ENCODE assay signal across 9 mouse cellular contexts in genomic region chr7:105527306-105527937, GRCm38 (mm10). TPM values are rescaled to one million over a fixed set of nuclear protein-coding genes. Genes with fewer than 3 reads are reported as not detected.
DNase-seq lines count a peak whose midpoint lies in the region; ATAC-seq lines count a peak whose summit lies in the region.
"Had no signal": no experiment of that assay in that cellular context is flagged by ENCODE, and none has a peak within 500 bp of the region (broad histone marks: within the 10 kb centered on the region; RNA-seq: fewer than 3 reads in every experiment).

No protein-coding gene starts in this region.

- no peaks in the 10 kb centered on the region for H3K4me1 ChIP-seq in hindbrain, embryonic 14.5 days (replicated peaks; ENCODE audit: control insufficient read depth, insufficient read depth, low read length)
- no peaks in the 10 kb centered on the region for H3K4me1 ChIP-seq in limb, embryonic 13.5 days
- H3K4me1 ChIP-seq: stomach, embryonic 15.5 days had no signal

- DNase-seq in heart, adult 11 months, result peak; percentile 74
- DNase-seq in heart, postnatal 25 days (ENCODE audit: low spot score), result no peak
- DNase-seq in ES-CJ7 (ENCODE audit: low read depth, low spot score), result peak; percentile 21
- DNase-seq in embryo, embryonic 10.5 days (ENCODE audit: low spot score), result peak; percentile 73
- DNase-seq in hindbrain, embryonic 14.5 days (ENCODE audit: low spot score), result peak; percentile 68
- DNase-seq in retina, postnatal 7 days (ENCODE audit: low read depth, low spot score), result peak; percentile 49
- DNase-seq in spleen, postnatal 14 days (ENCODE audit: low spot score in 2 of 2), result no peak

- no peak overlapping the region for H3K9ac ChIP-seq in hindbrain, embryonic 14.5 days
- H3K9ac ChIP-seq in limb, embryonic 13.5 days, result no peak overlapping the region
- H3K9ac ChIP-seq: stomach, embryonic 15.5 days had no signal

- peak; percentile 79; the same call in 1 of the 2 replicates for ATAC-seq in hindbrain, embryonic 14.5 days (ENCODE audit: low FRiP score)
- ATAC-seq in limb, embryonic 13.5 days (ENCODE audit: low FRiP score, low read depth), result peak; percentile 71; the same call in 1 of the 2 replicates

- 72% methylated on average over 1 of the region's 1 CpGs for WGBS in hindbrain, embryonic 14.5 days
- 62% methylated on average over 1 of the region's 1 CpGs for WGBS in limb, embryonic 13.5 days

- H3K27ac ChIP-seq in hindbrain, embryonic 14.5 days, result no peak overlapping the region
- H3K27ac ChIP-seq in limb, embryonic 13.5 days, result no peak overlapping the region
- H3K27ac ChIP-seq: stomach, embryonic 15.5 days had no signal

- no peak overlapping the region for H3K4me3 ChIP-seq in hindbrain, embryonic 14.5 days (replicated peaks; ENCODE audit: low read length)
- no peak overlapping the region for H3K4me3 ChIP-seq in limb, embryonic 13.5 days
- H3K4me3 ChIP-seq: stomach, embryonic 15.5 days had no signal

- H3K27me3 ChIP-seq in hindbrain, embryonic 14.5 days (ENCODE audit: control insufficient read depth, insufficient read depth, low read length), result no peaks in the 10 kb centered on the region
- no peaks in the 10 kb centered on the region for H3K27me3 ChIP-seq in limb, embryonic 13.5 days
- H3K27me3 ChIP-seq: stomach, embryonic 15.5 days had no signal

- intact Hi-C loops in heart, postnatal 25 days (cut with DNase I), result no loop called here

- H3K4me2 ChIP-seq in hindbrain, embryonic 14.5 days (replicated peaks), result no peak overlapping the region
- no peak overlapping the region for H3K4me2 ChIP-seq in limb, embryonic 13.5 days (replicated peaks)
- H3K4me2 ChIP-seq: stomach, embryonic 15.5 days had no signal

- no peaks in the 10 kb centered on the region for H3K9me3 ChIP-seq in hindbrain, embryonic 14.5 days (ENCODE audit: control insufficient read depth, low read length)
- H3K9me3 ChIP-seq in limb, embryonic 13.5 days, result no peaks in the 10 kb centered on the region
- H3K9me3 ChIP-seq: stomach, embryonic 15.5 days had no signal

- no peaks in the 10 kb centered on the region for H3K36me3 ChIP-seq in hindbrain, embryonic 14.5 days (replicated peaks; ENCODE audit: control insufficient read depth, insufficient read depth)
- no peaks in the 10 kb centered on the region for H3K36me3 ChIP-seq in limb, embryonic 13.5 days
- H3K36me3 ChIP-seq: stomach, embryonic 15.5 days had no signal

RNA-seq across cellular contexts. Expression of gene Smpd1, which starts 26.7 kb away (rescaled TPM):
- 100 to 1,000 TPM; 155 to 156 TPM for total RNA-seq in heart, postnatal 25 days (2021)
- 95.9 and 106 TPM in 2 replicates for polyA plus RNA-seq in hindbrain, embryonic 14.5 days (2014; fragmentation: Nextera tagmentation; extraction: Ambion mirVana)
- 40.1 and 40.8 TPM in 2 replicates for polyA plus RNA-seq in limb, embryonic 13.5 days (2015; fragmentation: Nextera tagmentation; extraction: Ambion mirVana)

RNA-seq across cellular contexts. Expression of gene Cavin3, which starts 45.3 kb away (rescaled TPM):
- total RNA-seq in heart, postnatal 25 days (2021), result 10 to 100 TPM; 22.8 to 26.4 TPM
- 32.6 and 36.0 TPM in 2 replicates for polyA plus RNA-seq in hindbrain, embryonic 14.5 days (2014; fragmentation: Nextera tagmentation; extraction: Ambion mirVana)
- 51.2 and 52.2 TPM in 2 replicates for polyA plus RNA-seq in limb, embryonic 13.5 days (2015; fragmentation: Nextera tagmentation; extraction: Ambion mirVana)

RNA-seq across cellular contexts. Expression of gene Apbb1, which starts 54.0 kb away (rescaled TPM):
- total RNA-seq in heart, postnatal 25 days (2021), result 100 to 1,000 TPM in 1 of 2 experiments, 10 to 100 TPM in 1; 99.0 to 102 TPM
- polyA plus RNA-seq in hindbrain, embryonic 14.5 days (2014; fragmentation: Nextera tagmentation; extraction: Ambion mirVana), result 224 and 243 TPM in 2 replicates
- polyA plus RNA-seq in limb, embryonic 13.5 days (2015; fragmentation: Nextera tagmentation; extraction: Ambion mirVana), result 51.1 and 58.3 TPM in 2 replicates

Comparison
In these comparisons a context has a peak if more than half of its experiments do, and no peak if none do; other contexts are left out.
1. DNase-seq: peak in heart, adult 11 months (single experiment), ES-CJ7 (single experiment), embryo, embryonic 10.5 days (single experiment), hindbrain, embryonic 14.5 days (single experiment) and retina, postnatal 7 days (single experiment); none in heart, postnatal 25 days (single experiment) and spleen, postnatal 14 days (0 of 2).